Mouse (Mus musculus): ENCODE measurements around the gene Nfx1. TPM values are rescaled to one million over a fixed set of nuclear protein-coding genes. Genes with fewer than 3 reads are reported as not detected.

Gene Nfx1
- polyA plus RNA-seq, 1 experiment from 2014 or later, result 19.4 TPM

GRCm38 (mm10) chr4:41065196-41065595, 94.5 kb downstream of the Nfx1 start:
- no peak overlapping the region for H3K4me3 ChIP-seq (ENCODE audit: low read depth, low read length)
- no peak for DNase-seq
- no peak overlapping the region for H3K9ac ChIP-seq (replicated peaks)
- no peaks in the 10 kb centered on the region for H3K36me3 ChIP-seq (replicated peaks; ENCODE audit: insufficient read depth, low read length)
- no peaks in the 10 kb centered on the region for H3K9me3 ChIP-seq (ENCODE audit: low read length)
- no peak overlapping the region for H3K27ac ChIP-seq (ENCODE audit: low read depth)
- H3K4me2 ChIP-seq (ENCODE audit: low read depth, low read length), result no peak overlapping the region
- 71% methylated on average over 4 of the region's 4 CpGs for WGBS (ENCODE audit: insufficient replicate concordance)
- ATAC-seq, result no peak
- TF ChIP-seq CTCF (IDR thresholded peaks at IDR 0.05; ENCODE audit: low read depth), result no peak
- TF ChIP-seq EP300 (IDR thresholded peaks at IDR 0.05; ENCODE audit: low read depth), result no peak
- no peaks in the 10 kb centered on the region for H3K27me3 ChIP-seq (ENCODE audit: insufficient read depth, low read length)
- peaks cover 3% of the 10 kb centered on the region; the same call in 1 of the 2 replicates for H3K4me1 ChIP-seq (ENCODE audit: insufficient read depth)

DNA sequence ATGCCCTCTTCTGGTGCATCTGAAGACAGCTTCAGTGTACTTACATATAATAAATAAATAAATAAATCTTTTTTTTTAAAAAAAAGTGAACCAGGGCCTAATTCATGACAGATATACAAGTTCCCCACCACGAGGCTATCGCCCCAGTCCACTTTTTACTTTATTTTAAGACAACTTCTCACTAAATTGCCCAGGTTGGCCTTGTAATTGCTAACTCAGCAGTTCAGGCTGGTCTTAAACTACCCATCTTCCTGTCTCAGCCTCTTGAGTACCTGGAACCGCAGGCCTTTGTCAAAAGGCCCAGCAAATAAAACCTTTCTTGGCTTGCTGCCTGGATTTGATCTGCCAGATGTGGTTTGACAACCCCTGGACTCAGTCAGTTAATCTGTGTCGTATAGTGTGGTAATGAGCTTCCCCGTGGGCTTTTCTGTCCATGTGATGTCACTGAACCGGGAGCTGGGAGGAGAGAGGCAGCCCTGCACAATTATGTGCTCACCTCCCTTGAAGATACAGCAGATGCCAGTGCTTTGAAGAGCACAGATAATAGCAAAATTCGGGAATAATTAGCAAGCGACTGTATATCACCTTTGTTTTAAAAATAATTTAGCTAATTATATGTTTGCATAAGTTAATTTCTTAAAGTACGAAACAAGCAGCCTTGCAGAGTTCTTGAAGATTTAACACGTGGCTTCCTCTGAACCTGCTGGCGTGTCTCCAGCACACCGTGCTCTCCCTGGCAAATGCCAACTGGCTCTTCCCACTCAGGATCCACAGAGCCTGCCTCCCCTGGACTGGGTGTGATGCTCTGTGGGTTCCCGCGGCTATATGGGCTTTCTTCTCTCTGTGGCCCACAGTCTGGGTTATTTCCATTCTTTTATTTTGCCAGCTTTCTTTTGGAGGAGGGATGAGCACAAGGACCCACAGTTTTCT, 101.1 kb downstream of the Nfx1 start:
- no peaks in the 10 kb centered on the region for H3K4me1 ChIP-seq (ENCODE audit: insufficient read depth)
- no peak overlapping the region for H3K4me2 ChIP-seq (ENCODE audit: low read depth, low read length)
- 0 out of 2 replicates have a peak, but pooled peaks cover 3% of the 10 kb centered on the region for H3K27me3 ChIP-seq (ENCODE audit: insufficient read depth, low read length)
- H3K36me3 ChIP-seq (replicated peaks; ENCODE audit: insufficient read depth, low read length), result no peaks in the 10 kb centered on the region
- H3K4me3 ChIP-seq (ENCODE audit: low read depth, low read length), result no peak overlapping the region
- 76% methylated on average over 14 of the region's 14 CpGs for WGBS (ENCODE audit: insufficient replicate concordance)
- H3K9ac ChIP-seq (replicated peaks), result 0 out of 2 replicates have a peak overlapping the region, but pooled peaks have one; percentile 1
- H3K27ac ChIP-seq (ENCODE audit: low read depth), result no peak overlapping the region
- no peak for TF ChIP-seq CTCF (IDR thresholded peaks at IDR 0.05; ENCODE audit: low read depth)
- no peak for TF ChIP-seq EP300 (IDR thresholded peaks at IDR 0.05; ENCODE audit: low read depth)
- DNase-seq, result no peak
- ATAC-seq, result no peak
- no peaks in the 10 kb centered on the region for H3K9me3 ChIP-seq (ENCODE audit: low read length)

DNA sequence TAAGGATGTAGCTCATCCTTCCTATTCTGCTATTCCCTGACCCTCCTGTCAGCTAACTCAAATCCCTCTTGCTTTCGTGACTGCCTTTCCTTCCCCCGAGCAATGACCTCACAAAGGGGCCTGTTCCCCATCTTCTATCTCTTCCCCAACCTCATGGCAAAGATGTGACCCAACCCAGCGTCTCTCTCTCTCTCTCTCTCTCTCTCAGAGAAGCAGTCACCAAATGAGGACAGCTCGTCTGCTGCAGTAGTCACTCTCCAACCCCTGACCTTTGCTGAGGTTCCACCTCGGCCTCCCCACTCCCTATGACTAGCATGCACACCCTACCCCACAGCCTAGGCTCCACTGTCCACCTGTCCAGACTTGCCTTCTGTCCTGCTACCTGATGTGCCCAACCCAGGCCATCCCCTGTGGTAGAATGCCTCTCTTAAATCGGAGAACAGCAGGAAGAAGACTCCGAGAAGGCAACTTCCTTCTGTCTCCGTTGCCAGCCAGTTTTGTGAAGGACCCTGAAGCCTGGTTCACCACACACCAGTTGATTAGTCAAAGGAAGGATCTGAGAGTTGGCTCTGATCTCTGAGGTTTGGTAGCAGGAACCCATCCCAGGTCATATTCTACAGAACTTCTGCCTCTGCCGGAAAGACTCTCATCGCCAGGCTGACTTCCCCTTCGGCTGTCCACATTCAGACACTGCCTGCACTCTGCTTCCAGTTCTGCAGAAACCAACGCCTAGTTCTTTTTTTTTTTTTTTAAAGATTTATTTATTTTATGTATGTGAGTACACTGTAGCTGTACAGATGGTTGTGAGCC, 102.5 kb downstream of the Nfx1 start:
- no peaks in the 10 kb centered on the region for H3K36me3 ChIP-seq (replicated peaks; ENCODE audit: insufficient read depth, low read length)
- 42% methylated on average over 12 of the region's 12 CpGs for WGBS (ENCODE audit: insufficient replicate concordance)
- ATAC-seq (no peak), DNase-seq (no peak)
- no peaks in the 10 kb centered on the region for H3K4me1 ChIP-seq (ENCODE audit: insufficient read depth)
- H3K4me2 ChIP-seq (ENCODE audit: low read depth, low read length), result no peak overlapping the region
- TF ChIP-seq CTCF (IDR thresholded peaks at IDR 0.05; ENCODE audit: low read depth), result no peak
- TF ChIP-seq EP300 (IDR thresholded peaks at IDR 0.05; ENCODE audit: low read depth), result no peak
- H3K27ac ChIP-seq (ENCODE audit: low read depth), result no peak overlapping the region
- H3K27me3 ChIP-seq (ENCODE audit: insufficient read depth, low read length), result 0 out of 2 replicates have a peak, but pooled peaks cover 3% of the 10 kb centered on the region
- no peak overlapping the region for H3K9ac ChIP-seq (replicated peaks)
- H3K4me3 ChIP-seq (ENCODE audit: low read depth, low read length), result no peak overlapping the region
- H3K9me3 ChIP-seq (ENCODE audit: low read length), result no peaks in the 10 kb centered on the region

GRCm38 (mm10) chr4:41074461-41074860, 103.8 kb downstream of the Nfx1 start:
- WGBS (ENCODE audit: insufficient replicate concordance), result 74% methylated on average over 6 of the region's 6 CpGs
- Histone ChIP-seq H3K4me2 (ENCODE audit: low read depth, low read length) (no peak overlapping the region), H3K4me1 (ENCODE audit: insufficient read depth) (no peaks in the 10 kb centered on the region), H3K27me3 (ENCODE audit: insufficient read depth, low read length) (0 out of 2 replicates have a peak, but pooled peaks cover 3% of the 10 kb centered on the region), H3K4me3 (ENCODE audit: low read depth, low read length) (no peak overlapping the region), H3K9me3 (ENCODE audit: low read length) (no peaks in the 10 kb centered on the region), H3K36me3 (replicated peaks; ENCODE audit: insufficient read depth, low read length) (no peaks in the 10 kb centered on the region), H3K27ac (ENCODE audit: low read depth) (no peak overlapping the region), H3K9ac (replicated peaks) (no peak overlapping the region)
- ATAC-seq, result no peak
- no peak for DNase-seq
- TF ChIP-seq CTCF (IDR thresholded peaks at IDR 0.05; ENCODE audit: low read depth) (no peak), EP300 (IDR thresholded peaks at IDR 0.05; ENCODE audit: low read depth) (no peak)

Small RNA genes within 50 kb of the gene (microRNA-seq; reads per million reads assigned to microRNA genes)
- gene Mir3094, result 4.5 reads per million, percentile 6 among the genes with 10 or more reads in this experiment

Other genes starting within 250 kb of the Nfx1 start
- 180 and 183 TPM in 2 replicates for gene Dnaja1, start 248.8 kb upstream of the Nfx1 start, polyA plus RNA-seq (2015; fragmentation: Nextera tagmentation; extraction: Ambion mirVana)
- gene Smu1, start 213.0 kb upstream of the Nfx1 start, polyA plus RNA-seq (2015; fragmentation: Nextera tagmentation; extraction: Ambion mirVana), result 52.5 and 56.8 TPM in 2 replicates
- gene B4galt1, start 116.9 kb upstream of the Nfx1 start, polyA plus RNA-seq (2015; fragmentation: Nextera tagmentation; extraction: Ambion mirVana), result 26.4 and 30.2 TPM in 2 replicates
- 0.65 and 1.2 TPM in 2 replicates for gene Spink4, start 50.9 kb upstream of the Nfx1 start, polyA plus RNA-seq (2015; fragmentation: Nextera tagmentation; extraction: Ambion mirVana)
- gene Bag1, start 22.6 kb upstream of the Nfx1 start, polyA plus RNA-seq (2015; fragmentation: Nextera tagmentation; extraction: Ambion mirVana), result 128 and 136 TPM in 2 replicates
- gene Chmp5, start 22.5 kb upstream of the Nfx1 start, polyA plus RNA-seq (2015; fragmentation: Nextera tagmentation; extraction: Ambion mirVana), result 46.6 and 49.3 TPM in 2 replicates
- gene Aqp7, start 77.2 kb downstream of the Nfx1 start, polyA plus RNA-seq (2015; fragmentation: Nextera tagmentation; extraction: Ambion mirVana), result 2.1 and 2.3 TPM in 2 replicates
- gene Aqp3, start 127.3 kb downstream of the Nfx1 start, polyA plus RNA-seq (2015; fragmentation: Nextera tagmentation; extraction: Ambion mirVana), result 7.3 and 10.7 TPM in 2 replicates
- gene Nol6, start 153.5 kb downstream of the Nfx1 start, polyA plus RNA-seq (2015; fragmentation: Nextera tagmentation; extraction: Ambion mirVana), result 4.3 and 4.7 TPM in 2 replicates
- 39.4 and 43.9 TPM in 2 replicates for gene Ube2r2, start 164.8 kb downstream of the Nfx1 start, polyA plus RNA-seq (2015; fragmentation: Nextera tagmentation; extraction: Ambion mirVana)